ENCODE assay signal across 8 mouse cellular contexts in genomic region chr2:133553911-133554285, GRCm38 (mm10). TPM values are rescaled to one million over a fixed set of nuclear protein-coding genes. Genes with fewer than 3 reads are reported as not detected.
DNase-seq lines count a peak whose midpoint lies in the region; ATAC-seq and TF ChIP-seq lines count a peak whose summit lies in the region.

No protein-coding gene starts in this region.

- H3K4me1 ChIP-seq in lung, embryonic 16.5 days (replicated peaks; ENCODE audit: control insufficient read depth, insufficient read depth, low read length), result peaks cover 7% of the 10 kb centered on the region
- H3K4me1 ChIP-seq in forebrain, embryonic 14.5 days (ENCODE audit: control insufficient read depth, insufficient read depth, low read length), result peaks cover 9% of the 10 kb centered on the region
- H3K4me1 ChIP-seq in limb, embryonic 12.5 days (replicated peaks), result peaks cover 40% of the 10 kb centered on the region
- H3K4me1 ChIP-seq in small intestine, adult 2 months (ENCODE audit: control insufficient read depth, insufficient read depth, insufficient read length, low read length), result peaks cover 2% of the 10 kb centered on the region

- TF ChIP-seq CTCF in small intestine, adult 2 months (IDR thresholded peaks at IDR 0.05; ENCODE audit: extremely low read depth, insufficient read length, insufficient replicate concordance, low read depth, low read length), result no peak

- WGBS in lung, embryonic 16.5 days, result 42% methylated on average over 9 of the region's 9 CpGs
- 38% methylated on average over 9 of the region's 9 CpGs for WGBS in forebrain, embryonic 14.5 days
- 20% methylated on average over 9 of the region's 9 CpGs for WGBS in limb, embryonic 12.5 days
- WGBS in small intestine, adult 2 months, result 21% methylated on average over 9 of the region's 9 CpGs

- ATAC-seq in lung, embryonic 16.5 days (ENCODE audit: low read depth), result no peak
- ATAC-seq in forebrain, embryonic 14.5 days, result no peak
- no peak for ATAC-seq in limb, embryonic 12.5 days (ENCODE audit: insufficient number of reproducible peaks, insufficient read depth, low FRiP score, low TSS enrichment, low read depth)

- no peak for TF ChIP-seq POLR2A in small intestine, adult 2 months (IDR thresholded peaks at IDR 0.05; ENCODE audit: low read depth, low read length)

- peak overlapping the region; percentile 97 for H3K4me2 ChIP-seq in lung, embryonic 16.5 days (ENCODE audit: low read depth, low read length)
- H3K4me2 ChIP-seq in forebrain, embryonic 14.5 days (ENCODE audit: low read length), result peak overlapping the region; percentile 73
- H3K4me2 ChIP-seq in limb, embryonic 12.5 days, result peak overlapping the region; percentile 77

- peak overlapping the region; percentile 65 for H3K4me3 ChIP-seq in lung, embryonic 16.5 days (ENCODE audit: low read length)
- H3K4me3 ChIP-seq in forebrain, embryonic 14.5 days (ENCODE audit: low read depth, low read length), result peak overlapping the region; percentile 38
- peak overlapping the region; percentile 76 for H3K4me3 ChIP-seq in limb, embryonic 12.5 days (replicated peaks)
- peak overlapping the region; percentile 61 for H3K4me3 ChIP-seq in small intestine, adult 2 months (ENCODE audit: low read depth, low read length)

- no peaks in the 10 kb centered on the region for H3K9me3 ChIP-seq in lung, embryonic 16.5 days (ENCODE audit: control insufficient read depth, low read length)
- H3K9me3 ChIP-seq in forebrain, embryonic 14.5 days (replicated peaks; ENCODE audit: control insufficient read depth, low read length), result no peaks in the 10 kb centered on the region
- H3K9me3 ChIP-seq in limb, embryonic 12.5 days, result no peaks in the 10 kb centered on the region

- no peak for DNase-seq in lung, postnatal 25 days (ENCODE audit: low spot score)
- no peak for DNase-seq in forebrain, embryonic 14.5 days (ENCODE audit: low spot score)
- no peak for DNase-seq in adrenal gland, postnatal 10 days
- DNase-seq in layer of hippocampus, adult 11-12 months (ENCODE audit: low spot score), result no peak
- no peak for DNase-seq in T-cell, adult 2 months (ENCODE audit: low spot score)

- H3K27ac ChIP-seq in lung, embryonic 16.5 days (ENCODE audit: low read length), result no peak overlapping the region
- H3K27ac ChIP-seq in forebrain, embryonic 14.5 days (ENCODE audit: low read depth, low read length), result no peak overlapping the region
- peak overlapping the region; percentile 85 for H3K27ac ChIP-seq in limb, embryonic 12.5 days
- H3K27ac ChIP-seq in small intestine, adult 2 months (ENCODE audit: insufficient read depth, low read depth, low read length), result no peak overlapping the region

- H3K9ac ChIP-seq in lung, embryonic 16.5 days (ENCODE audit: low read length), result peak overlapping the region; percentile 62
- no peak overlapping the region; the same call in 1 of the 2 replicates for H3K9ac ChIP-seq in forebrain, embryonic 14.5 days (ENCODE audit: low read length)
- peak overlapping the region; percentile 88 for H3K9ac ChIP-seq in limb, embryonic 12.5 days (replicated peaks)

- no peaks in the 10 kb centered on the region for H3K36me3 ChIP-seq in lung, embryonic 16.5 days (ENCODE audit: control insufficient read depth, insufficient read depth, low read length)
- no peaks in the 10 kb centered on the region for H3K36me3 ChIP-seq in forebrain, embryonic 14.5 days (ENCODE audit: control insufficient read depth, insufficient read depth, low read length)
- peaks cover 22% of the 10 kb centered on the region; the same call in 1 of the 2 replicates for H3K36me3 ChIP-seq in limb, embryonic 12.5 days
- no peaks in the 10 kb centered on the region; the same call in 1 of the 2 replicates for H3K36me3 ChIP-seq in small intestine, adult 2 months (ENCODE audit: control insufficient read depth, insufficient read depth, low read length)

- peaks cover 33% of the 10 kb centered on the region for H3K27me3 ChIP-seq in lung, embryonic 16.5 days (ENCODE audit: control insufficient read depth, insufficient read depth, low read depth, low read length)
- peaks cover 49% of the 10 kb centered on the region for H3K27me3 ChIP-seq in forebrain, embryonic 14.5 days (replicated peaks; ENCODE audit: control insufficient read depth, insufficient read depth, low read length)
- peaks cover 36% of the 10 kb centered on the region for H3K27me3 ChIP-seq in limb, embryonic 12.5 days
- no peaks in the 10 kb centered on the region for H3K27me3 ChIP-seq in small intestine, adult 2 months (ENCODE audit: control insufficient read depth, insufficient read depth, low read length)

RNA-seq across cellular contexts. Expression of gene Bmp2, which starts 1.9 kb away (rescaled TPM):
- polyA plus RNA-seq in lung, embryonic 16.5 days (2015; fragmentation: Nextera tagmentation; extraction: Ambion mirVana), result 2.4 and 3.6 TPM in 2 replicates
- 0.88 and 1.2 TPM in 2 replicates for polyA plus RNA-seq in forebrain, embryonic 14.5 days (2014; fragmentation: Nextera tagmentation; extraction: Ambion mirVana)
- 37.8 and 38.5 TPM in 2 replicates for polyA plus RNA-seq in limb, embryonic 12.5 days (2016; fragmentation: Nextera tagmentation; extraction: Ambion mirVana)
- 21.0 and 27.9 TPM in 2 replicates for polyA plus RNA-seq in small intestine, adult 2 months (2012; rRNA removed)
- total RNA-seq in adrenal gland, postnatal 10 days (2021), result 10 to 100 TPM in 1 of 2 experiments, 1 to 10 TPM in 1; 9.4 to 12.8 TPM
